Mouse (Mus musculus) heart, adult 2 months (tissue): ENCODE measurements around the gene Mgl2.
"Not testable (repeated sequence)": the region's sequence is repeated elsewhere in the genome, so short reads cannot be mapped to it uniquely, and the experiment has no call there.

Source experiments
- CTCF ChIP-seq: fragments of 200-600 bp; IDR thresholded peaks from 2 replicates; pipeline ENCODE4 v1.8.1; 2022; ENCODE audit warnings: antibody characterized with exemption, mild to moderate bottlenecking, moderate library complexity
- EP300 ChIP-seq: fragments of 200-500 bp; IDR thresholded peaks from 2 replicates; pipeline ENCODE4 v1.6.1; 2011; ENCODE audit warnings: low read depth, low read length, control low read depth; ENCODE audit not compliant: insufficient read depth
- POLR2A ChIP-seq: fragments of 200-500 bp; IDR thresholded peaks from 2 replicates; pipeline ENCODE4 v1.6.1; 2011; ENCODE audit warnings: mild to moderate bottlenecking, low read depth, low read length, control low read depth; ENCODE audit not compliant: insufficient read depth

DNA sequence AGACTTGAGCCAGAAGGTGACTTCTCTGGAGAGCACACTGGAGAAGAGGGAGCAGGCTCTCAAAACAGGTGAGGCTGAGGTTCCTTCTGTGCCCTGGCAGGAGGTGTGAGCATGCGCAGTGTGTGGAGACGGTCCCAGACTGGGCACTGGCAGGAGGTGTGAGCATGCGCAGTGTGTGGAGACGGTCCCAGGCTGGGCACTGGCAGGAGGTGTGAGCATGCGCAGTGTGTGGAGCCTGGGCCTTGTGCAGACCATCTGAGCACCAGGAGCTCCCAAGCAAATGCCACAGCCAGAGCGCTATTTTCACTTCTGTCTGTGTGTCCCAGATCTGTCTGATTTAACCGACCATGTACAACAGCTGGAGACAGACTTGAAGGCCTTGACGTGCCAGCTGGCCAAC, 5.8 kb downstream of the Mgl2 start:
- not testable (repeated sequence) for TF ChIP-seq POLR2A, EP300, CTCF
